Mouse (Mus musculus): ENCODE results near the gene Tmem121b.

GRCm38 (mm10) chr6:120470666-120471065 lies 22.9 kb downstream of the Tmem121b start:
- TF ChIP-seq CTCF (IDR thresholded peaks at IDR 0.05): no peak
- no peak for TF ChIP-seq POLR2A (IDR thresholded peaks at IDR 0.05; ENCODE audit: insufficient read depth, low read depth, low read length)
- no peak for TF ChIP-seq EP300 (IDR thresholded peaks at IDR 0.05; ENCODE audit: insufficient read depth, low read depth, low read length)
